Mouse (Mus musculus): ENCODE results near the gene Tamm41. TPM values are rescaled to one million over a fixed set of nuclear protein-coding genes. Genes with fewer than 3 reads are reported as not detected.

Tamm41 gene
- polyA plus RNA-seq, 1 experiment, result 19.1 TPM

- WGBS, result 1% methylated on average over 79 of the region's 79 CpGs
These were observed 68.2 kb downstream of the Tamm41 start, which contains the start of gene Vgll4 for GRCm38 (mm10) chr6:114969213-114970120. Gene Vgll4, minus strand, starts transcription at chr6:114969994.

DNA sequence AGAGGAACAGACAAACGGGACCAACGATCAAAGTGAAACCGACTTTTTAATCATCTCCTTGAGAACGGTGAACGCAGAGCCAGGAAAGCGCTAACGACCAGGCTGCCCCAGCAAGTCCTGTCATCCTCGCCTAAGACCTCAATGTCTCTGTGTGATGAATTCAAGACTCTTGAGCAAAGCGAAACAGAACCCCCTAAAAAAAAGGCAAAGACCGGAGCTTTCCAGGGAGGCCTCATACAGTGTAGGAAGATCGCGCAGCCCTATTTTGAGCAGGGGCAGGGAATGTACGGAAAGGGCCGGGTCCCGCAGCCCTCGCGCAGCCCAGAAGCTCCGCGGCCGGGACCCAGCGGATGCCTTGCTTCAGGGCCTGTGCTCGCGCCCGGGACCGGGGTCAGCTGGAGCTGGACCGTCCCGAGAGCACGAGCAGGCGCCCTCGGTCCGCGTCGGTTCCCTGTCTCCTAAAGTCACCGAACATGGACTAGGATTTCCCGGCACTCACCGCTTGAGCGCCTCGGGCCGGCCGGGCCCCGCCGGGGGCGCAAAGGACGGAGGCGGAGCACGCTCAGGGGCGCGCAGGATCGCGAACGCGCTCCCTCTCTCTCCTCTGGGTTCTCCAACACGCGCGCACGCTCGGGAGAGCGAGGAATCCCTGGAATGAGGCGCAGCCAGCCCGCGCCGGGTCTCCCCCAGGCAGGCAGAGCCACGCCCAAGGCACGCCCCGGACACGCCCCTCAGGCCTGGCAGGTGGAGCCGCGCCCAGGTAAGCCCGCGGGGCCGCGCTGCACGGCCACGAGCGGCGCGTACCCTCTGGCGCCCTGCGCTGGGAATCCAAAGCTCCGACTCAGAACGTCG is 69.1 kb downstream of the Tamm41 start:
- WGBS, result under 1% methylated on average over 76 of the region's 82 CpGs
- DNase-seq, result peak; percentile 93
- peaks cover 4% of the 10 kb centered on the region for H3K4me1 ChIP-seq (ENCODE audit: control insufficient read depth, insufficient read depth, low read length)
- H3K4me3 ChIP-seq (replicated peaks; ENCODE audit: extremely low read depth, low read depth, low read length), result peak overlapping the region; percentile 74
- TF ChIP-seq POLR2A (IDR thresholded peaks at IDR 0.05; ENCODE audit: borderline replicate concordance, extremely low read depth, low read depth, low read length), result peak; percentile 66; the same call in 1 of the 2 replicates
- TF ChIP-seq CTCF (IDR thresholded peaks at IDR 0.05; ENCODE audit: insufficient read depth, low read length), result no peak

More at GRCm38 (mm10) chr6:114969213-114970120, 68.2 kb downstream of the Tamm41 start, which contains the start of gene Vgll4:
- TF ChIP-seq POLR2A (IDR thresholded peaks at IDR 0.05; ENCODE audit: borderline replicate concordance, extremely low read depth, low read depth, low read length) (no peak; the same call in 1 of the 2 replicates), CTCF (IDR thresholded peaks at IDR 0.05; ENCODE audit: insufficient read depth, low read length) (no peak)
- Histone ChIP-seq H3K4me3 (replicated peaks; ENCODE audit: extremely low read depth, low read depth, low read length) (peak within 1 kb of the TSS; percentile 74), H3K4me1 (ENCODE audit: control insufficient read depth, insufficient read depth, low read length) (peaks cover 4% of the 10 kb centered on the region; the same call in 1 of the 2 replicates)
- peak; percentile 79 for DNase-seq

DNA sequence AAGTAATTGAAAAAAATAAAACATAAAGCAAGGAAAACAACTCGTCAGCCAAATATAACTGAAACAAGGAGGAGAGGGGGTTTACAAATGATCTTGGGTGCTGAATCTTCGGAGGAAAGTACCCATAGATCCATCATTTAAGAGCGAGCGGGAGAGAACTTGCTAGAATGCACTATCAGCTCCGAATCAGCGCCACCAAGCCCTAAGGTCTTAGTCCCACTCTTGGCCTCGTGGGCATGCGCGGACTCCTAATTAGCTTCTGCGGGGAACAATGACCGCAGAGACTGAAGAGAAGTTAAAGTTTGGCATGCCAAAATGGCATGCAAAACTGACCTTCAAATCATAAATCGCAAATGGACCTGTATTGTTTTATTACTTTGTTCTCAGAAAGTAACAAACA is 70.1 kb downstream of the Tamm41 start:
- Histone ChIP-seq H3K4me3 (replicated peaks; ENCODE audit: extremely low read depth, low read depth, low read length) (peak overlapping the region; percentile 2), H3K4me1 (ENCODE audit: control insufficient read depth, insufficient read depth, low read length) (peaks cover 4% of the 10 kb centered on the region)
- no peak for TF ChIP-seq POLR2A (IDR thresholded peaks at IDR 0.05; ENCODE audit: borderline replicate concordance, extremely low read depth, low read depth, low read length)
- no peak for TF ChIP-seq CTCF (IDR thresholded peaks at IDR 0.05; ENCODE audit: insufficient read depth, low read length)
- DNase-seq, result no peak
- WGBS, result 54% methylated on average over 12 of the region's 12 CpGs

- 59% methylated on average over 2 of the region's 2 CpGs for WGBS
- Histone ChIP-seq H3K4me3 (replicated peaks; ENCODE audit: extremely low read depth, low read depth, low read length) (no peak overlapping the region), H3K4me1 (ENCODE audit: control insufficient read depth, insufficient read depth, low read length) (peaks cover 5% of the 10 kb centered on the region)
- TF ChIP-seq POLR2A (IDR thresholded peaks at IDR 0.05; ENCODE audit: borderline replicate concordance, extremely low read depth, low read depth, low read length) (no peak), CTCF (IDR thresholded peaks at IDR 0.05; ENCODE audit: insufficient read depth, low read length) (no peak)
- no peak for DNase-seq
These were observed 71.1 kb downstream of the Tamm41 start for GRCm38 (mm10) chr6:114966396-114967154.

DNA sequence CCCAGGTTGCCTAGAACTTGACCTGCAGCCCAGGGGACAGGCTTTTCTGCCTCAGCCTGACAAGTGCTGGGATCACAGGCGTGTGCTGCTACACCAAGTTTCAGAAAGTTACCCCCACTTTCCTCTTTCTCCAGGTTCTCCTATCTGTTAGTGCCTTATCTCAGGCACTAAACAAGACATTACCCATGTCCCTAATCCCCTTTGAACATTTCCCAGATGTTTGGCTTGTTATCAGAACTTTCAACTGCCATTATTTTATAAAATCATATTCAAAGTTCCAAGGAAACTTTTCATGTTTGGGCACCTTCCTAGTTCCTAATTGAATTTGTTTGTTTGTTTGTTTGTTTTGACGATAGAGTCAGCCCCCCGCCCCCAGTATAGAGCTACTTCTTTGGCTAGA is 71.9 kb downstream of the Tamm41 start:
- no peak for DNase-seq
- WGBS, result 73% methylated on average over 3 of the region's 3 CpGs
- H3K4me1 ChIP-seq (ENCODE audit: control insufficient read depth, insufficient read depth, low read length), result peaks cover 8% of the 10 kb centered on the region
- no peak overlapping the region for H3K4me3 ChIP-seq (replicated peaks; ENCODE audit: extremely low read depth, low read depth, low read length)
- TF ChIP-seq POLR2A (IDR thresholded peaks at IDR 0.05; ENCODE audit: borderline replicate concordance, extremely low read depth, low read depth, low read length) (no peak), CTCF (IDR thresholded peaks at IDR 0.05; ENCODE audit: insufficient read depth, low read length) (no peak)

DNA sequence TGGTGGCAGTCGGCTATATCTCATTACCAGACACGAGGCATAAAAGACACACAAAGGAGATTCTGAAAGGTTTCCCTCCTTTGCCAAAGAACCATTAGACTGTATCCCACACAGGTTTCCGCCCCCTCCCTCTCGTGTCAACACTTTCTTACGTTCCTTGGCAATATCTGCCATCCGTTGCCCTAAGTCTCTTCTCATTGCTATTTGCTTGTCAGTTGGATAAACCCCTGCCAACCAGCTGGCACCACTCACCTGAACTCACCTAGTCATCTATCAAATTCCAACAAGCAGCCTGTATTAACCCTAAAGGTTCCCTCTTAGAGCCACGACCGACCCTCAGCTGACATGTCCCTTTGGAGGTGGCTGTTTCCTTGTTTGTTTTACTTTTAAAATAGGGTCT is 72.3 kb downstream of the Tamm41 start:
- peaks cover 8% of the 10 kb centered on the region for H3K4me1 ChIP-seq (ENCODE audit: control insufficient read depth, insufficient read depth, low read length)
- no peak for TF ChIP-seq POLR2A (IDR thresholded peaks at IDR 0.05; ENCODE audit: borderline replicate concordance, extremely low read depth, low read depth, low read length)
- no peak for TF ChIP-seq CTCF (IDR thresholded peaks at IDR 0.05; ENCODE audit: insufficient read depth, low read length)
- no peak for DNase-seq
- no peak overlapping the region for H3K4me3 ChIP-seq (replicated peaks; ENCODE audit: extremely low read depth, low read depth, low read length)
- WGBS, result 56% methylated on average over 8 of the region's 8 CpGs

GRCm38 (mm10) chr6:114964235-114964634 is 73.4 kb downstream of the Tamm41 start:
- no peak for DNase-seq
- H3K4me3 ChIP-seq (replicated peaks; ENCODE audit: extremely low read depth, low read depth, low read length), result no peak overlapping the region
- 74% methylated on average over 2 of the region's 2 CpGs for whole genome bisulfite sequencing
- no peak for TF ChIP-seq POLR2A (IDR thresholded peaks at IDR 0.05; ENCODE audit: borderline replicate concordance, extremely low read depth, low read depth, low read length)
- TF ChIP-seq CTCF (IDR thresholded peaks at IDR 0.05; ENCODE audit: insufficient read depth, low read length), result no peak
- peaks cover 4% of the 10 kb centered on the region for H3K4me1 ChIP-seq (ENCODE audit: control insufficient read depth, insufficient read depth, low read length)

DNA sequence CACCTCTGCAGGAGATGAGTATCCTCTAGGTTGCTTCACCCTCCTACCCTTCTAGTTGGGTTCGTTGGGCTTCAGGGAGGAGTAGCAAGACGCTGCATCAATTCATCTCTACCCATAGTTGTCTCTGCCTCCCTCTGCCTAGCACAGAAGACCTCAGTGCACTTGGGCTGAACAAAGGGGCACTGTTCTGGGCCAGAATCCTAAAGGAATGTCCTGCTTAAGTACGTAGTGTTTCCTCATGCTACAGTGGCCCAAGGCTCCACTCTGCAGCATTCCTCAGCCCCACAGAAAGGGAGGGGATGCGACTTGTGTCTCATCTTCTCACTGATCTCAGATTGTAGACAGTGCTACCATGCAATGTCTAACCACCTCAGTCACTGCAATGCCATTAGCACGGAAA is 74.0 kb downstream of the Tamm41 start:
- no peak overlapping the region for H3K4me3 ChIP-seq (replicated peaks; ENCODE audit: extremely low read depth, low read depth, low read length)
- peaks cover 3% of the 10 kb centered on the region for H3K4me1 ChIP-seq (ENCODE audit: control insufficient read depth, insufficient read depth, low read length)
- TF ChIP-seq POLR2A (IDR thresholded peaks at IDR 0.05; ENCODE audit: borderline replicate concordance, extremely low read depth, low read depth, low read length) (no peak), CTCF (IDR thresholded peaks at IDR 0.05; ENCODE audit: insufficient read depth, low read length) (no peak)
- WGBS, result 66% methylated on average over 5 of the region's 5 CpGs
- no peak for DNase-seq
